Mouse (Mus musculus) ES-E14 (cell line): ENCODE results near the gene Hspa1a.

Experiments
- CHD2 ChIP-seq: IDR thresholded peaks from 2 replicates; pipeline ENCODE4 v1.6.1; 2014; ENCODE audit warnings: mild to moderate bottlenecking, low read depth, low read length, inconsistent platforms
- HCFC1 ChIP-seq: IDR thresholded peaks from 2 replicates; pipeline ENCODE4 v1.6.1; 2012; ENCODE audit warnings: low read length, inconsistent platforms, borderline replicate concordance; ENCODE audit not compliant: insufficient read depth
- MAFK ChIP-seq: IDR thresholded peaks from 2 replicates; pipeline ENCODE4 v1.6.1; 2014; ENCODE audit warnings: mild to moderate bottlenecking, low read depth, low read length, inconsistent platforms; ENCODE audit not compliant: insufficient read depth
- ZC3H11A ChIP-seq: IDR thresholded peaks from 2 replicates; pipeline ENCODE4 v1.6.1; 2012; ENCODE audit warnings: low read depth, mild to moderate bottlenecking, inconsistent platforms, low read length, borderline replicate concordance
- ZNF384 ChIP-seq: IDR thresholded peaks from 2 replicates; pipeline ENCODE4 v1.6.1; 2012; ENCODE audit warnings: low read depth, low read length, inconsistent platforms

DNA sequence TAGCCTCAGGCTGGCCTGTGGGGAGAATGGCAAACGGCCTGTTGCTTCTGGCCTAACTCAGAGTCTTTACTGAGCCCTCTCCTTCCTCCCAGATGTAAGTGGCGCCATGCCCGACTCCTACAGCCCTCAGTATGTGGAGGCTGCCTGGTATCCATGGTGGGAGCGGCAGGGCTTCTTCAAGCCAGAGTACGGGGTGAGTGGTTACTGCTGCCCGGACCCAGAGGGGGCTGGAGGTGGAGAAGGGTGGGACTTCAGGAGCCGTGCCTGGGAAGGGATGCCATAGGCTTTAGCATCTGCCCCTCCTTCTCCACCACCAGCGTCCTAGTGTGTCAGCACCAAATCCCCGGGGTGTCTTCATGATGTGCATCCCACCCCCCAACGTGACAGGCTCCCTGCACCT is 33.2 kb upstream of the Hspa1a start:
- no peak for TF ChIP-seq CHD2
- TF ChIP-seq ZNF384, result no peak
- TF ChIP-seq MAFK, result no peak
- no peak for TF ChIP-seq HCFC1
- no peak for TF ChIP-seq ZC3H11A
